Mouse (Mus musculus): ENCODE results near the gene 4933417A18Rik.

GRCm38 (mm10) chr13:34934931-34935644 is 10.9 kb downstream of the 4933417A18Rik start:
- TF ChIP-seq CTCF (IDR thresholded peaks at IDR 0.05; ENCODE audit: insufficient read depth, low read length), result no peak
- no peak for TF ChIP-seq POLR2A (IDR thresholded peaks at IDR 0.05; ENCODE audit: borderline replicate concordance, extremely low read depth, low read depth, low read length)

All from lung, adult 2 months (tissue).